Mouse (Mus musculus): Measurements from ENCODE around the gene Acat2. TPM values are rescaled to one million over a fixed set of nuclear protein-coding genes. Genes with fewer than 3 reads are reported as not detected.
"Not testable (repeated sequence)": the region's sequence is repeated elsewhere in the genome, so short reads cannot be mapped to it uniquely, and the experiment has no call there.

The Acat2 gene
- polyA plus RNA-seq, 1 experiment from 2014 or later = 188 TPM

GRCm38 (mm10) chr17:12940151-12940805, 20.3 kb downstream of the Acat2 start, which contains the start of gene Acat3:
Gene Acat3 (minus strand): TSS chr17:12940600.
- H3K4me2 ChIP-seq (ENCODE audit: low read depth, low read length) = peak within 1 kb of the TSS; percentile 36
- H3K27me3 ChIP-seq (ENCODE audit: control insufficient read depth, insufficient read depth, low read length) = no peaks in the 10 kb centered on the region
- ATAC-seq (ENCODE audit: low read depth) = peak; percentile 19; the same call in 1 of the 2 replicates
- no peak within 1 kb of the TSS for H3K4me3 ChIP-seq (ENCODE audit: low read depth, low read length)
- no peak within 1 kb of the TSS for H3K9ac ChIP-seq (replicated peaks; ENCODE audit: low read depth, low read length)
- 0 out of 2 replicates have a peak, but pooled peaks cover 4% of the 10 kb centered on the region for H3K4me1 ChIP-seq (ENCODE audit: control insufficient read depth, insufficient read depth, low read length)
- no peak within 1 kb of the TSS for H3K27ac ChIP-seq (ENCODE audit: low read depth, low read length)
- peaks cover 20% of the 10 kb centered on the region; the same call in 1 of the 2 replicates for H3K36me3 ChIP-seq (ENCODE audit: control insufficient read depth, insufficient read depth, low read length)
- no peaks in the 10 kb centered on the region for H3K9me3 ChIP-seq (ENCODE audit: control insufficient read depth, low read length)
- 21% methylated on average over 24 of the region's 27 CpGs for WGBS

- Histone ChIP-seq H3K36me3 (ENCODE audit: control insufficient read depth, insufficient read depth, low read length) (peaks cover 14% of the 10 kb centered on the region; the same call in 1 of the 2 replicates), H3K4me2 (ENCODE audit: low read depth, low read length) (peak overlapping the region; percentile 36)
- WGBS = 51% methylated on average over 2 of the region's 12 CpGs
- H3K9ac ChIP-seq (replicated peaks; ENCODE audit: low read depth, low read length); H3K4me1 ChIP-seq (ENCODE audit: control insufficient read depth, insufficient read depth, low read length); H3K27me3 ChIP-seq (ENCODE audit: control insufficient read depth, insufficient read depth, low read length); H3K9me3 ChIP-seq (ENCODE audit: control insufficient read depth, low read length); H3K27ac ChIP-seq (ENCODE audit: low read depth, low read length); H3K4me3 ChIP-seq (ENCODE audit: low read depth, low read length): not testable (repeated sequence)
- peak; percentile 73 for ATAC-seq (ENCODE audit: low read depth)
Measured at GRCm38 (mm10) chr17:12939377-12940148, 21.0 kb downstream of the Acat2 start.

GRCm38 (mm10) chr17:12938077-12938476, 22.5 kb downstream of the Acat2 start:
- Histone ChIP-seq H3K4me3 (ENCODE audit: low read depth, low read length) (no peak overlapping the region), H3K4me2 (ENCODE audit: low read depth, low read length) (no peak overlapping the region), H3K27ac (ENCODE audit: low read depth, low read length) (no peak overlapping the region), H3K36me3 (ENCODE audit: control insufficient read depth, insufficient read depth, low read length) (peaks cover 11% of the 10 kb centered on the region; the same call in 1 of the 2 replicates), H3K4me1 (ENCODE audit: control insufficient read depth, insufficient read depth, low read length) (0 out of 2 replicates have a peak, but pooled peaks cover 4% of the 10 kb centered on the region), H3K9me3 (ENCODE audit: control insufficient read depth, low read length) (no peaks in the 10 kb centered on the region), H3K27me3 (ENCODE audit: control insufficient read depth, insufficient read depth, low read length) (no peaks in the 10 kb centered on the region), H3K9ac (replicated peaks; ENCODE audit: low read depth, low read length) (no peak overlapping the region)
- ATAC-seq (ENCODE audit: low read depth) = no peak
- WGBS = 43% methylated on average over 2 of the region's 2 CpGs

- Histone ChIP-seq H3K9ac (replicated peaks; ENCODE audit: low read depth, low read length) (no peak overlapping the region), H3K9me3 (ENCODE audit: control insufficient read depth, low read length) (no peaks in the 10 kb centered on the region), H3K4me1 (ENCODE audit: control insufficient read depth, insufficient read depth, low read length) (0 out of 2 replicates have a peak, but pooled peaks cover 4% of the 10 kb centered on the region), H3K27me3 (ENCODE audit: control insufficient read depth, insufficient read depth, low read length) (no peaks in the 10 kb centered on the region), H3K27ac (ENCODE audit: low read depth, low read length) (no peak overlapping the region), H3K4me3 (ENCODE audit: low read depth, low read length) (no peak overlapping the region), H3K4me2 (ENCODE audit: low read depth, low read length) (no peak overlapping the region), H3K36me3 (ENCODE audit: control insufficient read depth, insufficient read depth, low read length) (0 out of 2 replicates have a peak, but pooled peaks cover 5% of the 10 kb centered on the region)
- 88% methylated on average over 2 of the region's 2 CpGs for WGBS
- ATAC-seq (ENCODE audit: low read depth) = no peak
Measured at GRCm38 (mm10) chr17:12937412-12937970, 23.1 kb downstream of the Acat2 start.

DNA sequence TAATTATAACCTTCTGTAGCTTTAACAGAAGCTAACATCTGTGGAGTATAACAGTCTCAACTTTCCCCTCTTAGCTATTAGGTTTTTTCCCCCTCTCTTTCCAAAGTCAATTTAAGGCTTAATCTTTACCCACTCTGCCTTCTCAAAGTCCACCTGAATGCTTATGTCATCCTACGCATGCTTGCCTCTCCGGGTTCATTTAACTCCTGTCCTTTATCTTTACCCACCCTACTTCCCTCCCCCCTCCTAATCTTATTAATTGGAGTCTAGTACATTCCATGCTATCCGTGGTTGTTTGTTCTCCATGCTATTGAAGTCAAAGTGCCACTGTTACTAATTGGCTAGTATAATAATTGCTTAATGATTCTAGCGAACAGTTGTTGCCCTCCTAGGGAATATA, 24.8 kb downstream of the Acat2 start:
- Histone ChIP-seq H3K27me3 (ENCODE audit: control insufficient read depth, insufficient read depth, low read length) (no peaks in the 10 kb centered on the region), H3K4me3 (ENCODE audit: low read depth, low read length) (no peak overlapping the region), H3K27ac (ENCODE audit: low read depth, low read length) (no peak overlapping the region), H3K4me1 (ENCODE audit: control insufficient read depth, insufficient read depth, low read length) (0 out of 2 replicates have a peak, but pooled peaks cover 4% of the 10 kb centered on the region), H3K4me2 (ENCODE audit: low read depth, low read length) (no peak overlapping the region), H3K9me3 (ENCODE audit: control insufficient read depth, low read length) (no peaks in the 10 kb centered on the region), H3K36me3 (ENCODE audit: control insufficient read depth, insufficient read depth, low read length) (no peaks in the 10 kb centered on the region), H3K9ac (replicated peaks; ENCODE audit: low read depth, low read length) (no peak overlapping the region)
- WGBS = 64% methylated on average over 4 of the region's 4 CpGs
- ATAC-seq (ENCODE audit: low read depth) = no peak

DNA sequence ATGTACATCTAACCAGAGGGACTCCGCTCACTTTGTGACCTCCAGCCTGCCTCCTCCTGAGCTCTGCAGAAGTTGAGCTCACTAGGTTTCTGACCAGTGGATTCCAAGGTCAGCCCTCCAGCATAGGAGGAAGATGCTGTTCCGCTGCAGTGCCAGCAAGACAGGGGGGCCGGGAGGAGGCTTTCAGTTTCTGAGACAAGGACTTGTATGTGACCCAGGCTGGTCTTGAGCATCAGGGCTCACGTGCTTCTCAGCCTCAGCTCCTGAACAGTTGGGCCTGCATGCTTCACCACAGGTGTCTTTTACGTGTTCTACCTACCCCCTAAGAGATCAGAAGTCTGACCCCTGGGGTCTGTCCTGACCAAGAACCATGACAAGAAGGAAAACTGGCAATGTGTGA, 29.0 kb downstream of the Acat2 start:
- H3K36me3 ChIP-seq (ENCODE audit: control insufficient read depth, insufficient read depth, low read length); H3K4me2 ChIP-seq (ENCODE audit: low read depth, low read length); H3K9me3 ChIP-seq (ENCODE audit: control insufficient read depth, low read length); H3K9ac ChIP-seq (replicated peaks; ENCODE audit: low read depth, low read length); ATAC-seq (ENCODE audit: low read depth); H3K4me1 ChIP-seq (ENCODE audit: control insufficient read depth, insufficient read depth, low read length); H3K27ac ChIP-seq (ENCODE audit: low read depth, low read length); H3K27me3 ChIP-seq (ENCODE audit: control insufficient read depth, insufficient read depth, low read length); H3K4me3 ChIP-seq (ENCODE audit: low read depth, low read length): not testable (repeated sequence)
- WGBS = 88% methylated on average over 5 of the region's 5 CpGs

- no peak overlapping the region for H3K9ac ChIP-seq (replicated peaks; ENCODE audit: low read depth, low read length)
- no peak overlapping the region for H3K4me2 ChIP-seq (ENCODE audit: low read depth, low read length)
- no peak overlapping the region for H3K4me3 ChIP-seq (ENCODE audit: low read depth, low read length)
- WGBS = 86% methylated on average over 8 of the region's 8 CpGs
- H3K4me1 ChIP-seq (ENCODE audit: control insufficient read depth, insufficient read depth, low read length) = no peaks in the 10 kb centered on the region
- H3K27ac ChIP-seq (ENCODE audit: low read depth, low read length) = no peak overlapping the region
- H3K9me3 ChIP-seq (ENCODE audit: control insufficient read depth, low read length) = no peaks in the 10 kb centered on the region
- ATAC-seq (ENCODE audit: low read depth) = no peak
- H3K27me3 ChIP-seq (ENCODE audit: control insufficient read depth, insufficient read depth, low read length) = no peaks in the 10 kb centered on the region
- peaks cover 48% of the 10 kb centered on the region for H3K36me3 ChIP-seq (ENCODE audit: control insufficient read depth, insufficient read depth, low read length)
Measured at GRCm38 (mm10) chr17:12925703-12926180, 34.8 kb downstream of the Acat2 start.

DNA sequence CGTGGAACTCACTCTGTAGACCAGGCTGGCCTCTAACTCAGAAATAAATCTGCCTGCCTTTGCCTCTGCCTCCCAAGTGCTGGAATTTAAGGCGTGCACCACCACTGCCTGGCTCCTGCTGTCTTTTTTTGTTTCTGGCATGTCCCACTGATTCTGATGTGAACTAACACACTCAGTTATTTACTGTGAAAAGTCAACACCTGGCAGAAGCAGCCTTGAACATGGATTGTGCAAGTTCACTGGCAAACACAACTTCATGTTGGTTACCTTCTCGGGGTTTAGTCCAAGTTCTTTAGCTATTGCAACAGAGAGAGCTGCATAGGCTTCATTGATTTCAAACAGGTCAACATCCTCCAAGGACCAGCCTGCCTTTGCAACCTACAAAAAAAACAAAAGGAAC, 35.5 kb downstream of the Acat2 start:
- Histone ChIP-seq H3K27me3 (ENCODE audit: control insufficient read depth, insufficient read depth, low read length) (no peaks in the 10 kb centered on the region), H3K4me2 (ENCODE audit: low read depth, low read length) (no peak overlapping the region), H3K36me3 (ENCODE audit: control insufficient read depth, insufficient read depth, low read length) (peaks cover 56% of the 10 kb centered on the region), H3K9me3 (ENCODE audit: control insufficient read depth, low read length) (no peaks in the 10 kb centered on the region), H3K27ac (ENCODE audit: low read depth, low read length) (no peak overlapping the region), H3K9ac (replicated peaks; ENCODE audit: low read depth, low read length) (no peak overlapping the region), H3K4me3 (ENCODE audit: low read depth, low read length) (no peak overlapping the region), H3K4me1 (ENCODE audit: control insufficient read depth, insufficient read depth, low read length) (no peaks in the 10 kb centered on the region)
- ATAC-seq (ENCODE audit: low read depth) = no peak
- WGBS = 95% methylated on average over 3 of the region's 3 CpGs

GRCm38 (mm10) chr17:12921073-12921472, 39.5 kb downstream of the Acat2 start:
- Histone ChIP-seq H3K27me3 (ENCODE audit: control insufficient read depth, insufficient read depth, low read length) (no peaks in the 10 kb centered on the region), H3K9me3 (ENCODE audit: control insufficient read depth, low read length) (no peaks in the 10 kb centered on the region), H3K4me3 (ENCODE audit: low read depth, low read length) (no peak overlapping the region), H3K4me1 (ENCODE audit: control insufficient read depth, insufficient read depth, low read length) (peaks cover 5% of the 10 kb centered on the region; the same call in 1 of the 2 replicates), H3K9ac (replicated peaks; ENCODE audit: low read depth, low read length) (no peak overlapping the region), H3K36me3 (ENCODE audit: control insufficient read depth, insufficient read depth, low read length) (peaks cover 66% of the 10 kb centered on the region), H3K27ac (ENCODE audit: low read depth, low read length) (no peak overlapping the region), H3K4me2 (ENCODE audit: low read depth, low read length) (no peak overlapping the region)
- WGBS = 90% methylated on average over 1 of the region's 1 CpGs
- ATAC-seq (ENCODE audit: low read depth) = no peak
